Mouse (Mus musculus) G1E-ER4 (cell line): Measurements from ENCODE around the gene Tmem161b. TPM values are rescaled to one million over a fixed set of nuclear protein-coding genes. Genes with fewer than 3 reads are reported as not detected.

Experiments used
- GATA1 ChIP-seq: IDR thresholded peaks from one replicate; pipeline ENCODE4 v1.8.0; 2012; ENCODE audit warnings: low read length, inconsistent platforms
- polyA plus RNA-seq: library from polyadenylated mRNA; stranded (reverse); fragments of >175 nt; gene quantifications from 2 replicates; pipeline ENCODE4 v1.2.3, GENCODE M21; 2012

Tmem161b gene
- 0.13 and 0.44 TPM in 2 replicates for polyA plus RNA-seq

- no peak for TF ChIP-seq GATA1
Observed at GRCm38 (mm10) chr13:84221820-84222681, at the start of gene Tmem161b. TSS of gene Tmem161b (plus strand) at chr13:84222296.

- TF ChIP-seq GATA1, result no peak
Observed at GRCm38 (mm10) chr13:84192723-84193122, 29.4 kb upstream of the Tmem161b start.

DNA sequence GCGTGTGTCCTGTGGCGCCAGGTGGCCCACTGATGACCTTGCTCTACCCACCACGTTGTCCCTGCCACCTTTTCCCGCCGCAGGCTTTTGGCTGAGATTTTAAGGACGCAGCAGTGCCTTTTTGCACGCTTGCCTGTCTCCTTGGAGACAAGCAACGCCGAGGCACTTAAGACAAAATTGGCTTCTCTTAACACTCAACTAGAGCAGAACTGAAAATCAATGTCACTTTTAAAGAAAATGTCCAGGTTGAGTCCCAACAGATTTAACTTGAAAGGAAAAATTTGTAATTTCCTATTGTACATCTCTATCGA is 541 bp downstream of the Tmem161b start:
- no peak for TF ChIP-seq GATA1

DNA sequence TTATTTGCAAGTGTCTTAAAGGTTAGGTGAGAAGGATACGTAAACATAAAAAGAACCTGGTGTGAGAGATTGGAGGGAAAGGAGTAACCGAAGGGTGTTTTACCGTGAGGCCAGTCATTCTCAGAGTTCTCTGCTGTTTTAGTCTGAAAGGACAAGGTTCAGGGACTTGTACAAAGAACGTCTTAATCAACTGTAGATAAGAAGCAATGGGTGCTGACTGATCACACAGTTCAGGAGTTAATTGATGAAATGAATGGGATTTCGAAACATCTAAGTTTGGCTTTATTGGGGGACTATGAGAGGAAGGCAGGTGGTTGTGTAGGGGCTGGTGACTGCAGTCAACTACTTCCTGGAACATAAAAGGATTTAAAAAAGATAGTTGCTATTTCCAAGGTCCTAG is 922 bp downstream of the Tmem161b start:
- no peak for TF ChIP-seq GATA1

- TF ChIP-seq GATA1, result no peak
Observed at GRCm38 (mm10) chr13:84234019-84234418, 11.9 kb downstream of the Tmem161b start.

- TF ChIP-seq GATA1, result no peak
Observed at GRCm38 (mm10) chr13:84236768-84237167, 14.7 kb downstream of the Tmem161b start.

- no peak for TF ChIP-seq GATA1
Observed at GRCm38 (mm10) chr13:84238184-84238583, 16.1 kb downstream of the Tmem161b start.

- TF ChIP-seq GATA1, result no peak
Observed at GRCm38 (mm10) chr13:84248065-84248464, 26.0 kb downstream of the Tmem161b start.

- no peak for TF ChIP-seq GATA1
Observed at GRCm38 (mm10) chr13:84251295-84251694, 29.2 kb downstream of the Tmem161b start.

DNA sequence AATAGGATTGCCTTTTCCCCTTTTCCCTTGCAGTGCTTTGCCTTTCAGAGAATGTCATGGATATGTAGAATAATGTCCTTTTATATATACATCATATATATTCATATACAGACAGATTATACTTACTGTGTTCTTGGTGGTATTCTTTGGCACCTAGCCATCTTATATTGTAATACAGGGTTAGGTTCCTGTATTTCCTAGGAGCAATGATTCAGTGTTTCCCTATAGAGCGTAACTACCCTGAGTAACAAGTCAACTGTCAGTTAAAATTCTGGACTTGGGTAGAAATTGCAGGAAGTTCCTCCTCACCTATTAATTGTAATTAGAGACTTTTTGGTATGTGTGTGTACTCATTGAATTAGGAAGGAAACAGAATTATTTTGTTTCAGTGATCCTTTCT is 33.0 kb downstream of the Tmem161b start:
- TF ChIP-seq GATA1, result no peak

DNA sequence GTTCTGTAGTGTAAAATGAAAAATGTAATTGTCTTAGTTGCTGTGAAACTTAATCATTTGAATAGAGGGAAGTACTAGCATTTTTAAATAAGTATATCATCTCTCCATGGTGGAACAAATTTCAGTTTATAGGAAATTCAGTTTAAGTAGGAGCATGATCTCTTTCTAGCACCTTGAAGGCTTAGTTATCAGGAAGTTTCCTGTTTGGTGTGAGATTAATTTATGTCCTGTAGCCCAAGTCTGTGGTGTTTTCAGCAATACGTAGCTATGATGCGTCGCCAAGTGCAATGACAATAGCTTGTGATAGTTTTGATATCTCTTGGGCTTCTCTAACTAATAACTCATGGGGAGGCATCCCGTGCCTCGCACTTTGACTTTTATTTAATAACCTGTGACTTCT is 54.1 kb downstream of the Tmem161b start:
- TF ChIP-seq GATA1, result no peak

- TF ChIP-seq GATA1, result no peak
Observed at GRCm38 (mm10) chr13:84280352-84280751, 58.3 kb downstream of the Tmem161b start.

DNA sequence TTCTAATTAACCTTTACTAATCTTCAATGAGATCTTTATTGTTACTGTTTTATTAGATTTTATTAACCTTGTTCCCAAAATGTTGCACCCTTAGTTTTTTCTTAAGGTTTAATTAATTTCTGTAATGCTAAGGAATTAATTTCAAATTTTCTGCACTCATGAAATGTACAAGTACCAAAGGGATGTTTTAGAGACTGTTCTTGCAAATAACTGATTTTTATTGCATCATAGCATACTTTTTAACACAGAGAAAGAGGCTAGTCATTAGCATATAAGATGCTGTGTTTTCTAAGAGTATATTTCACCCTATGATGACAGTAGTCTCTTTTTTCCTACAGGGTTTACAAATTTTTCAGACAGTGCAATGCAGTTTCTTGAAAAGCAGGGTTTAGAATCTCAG is 60.9 kb downstream of the Tmem161b start:
- no peak for TF ChIP-seq GATA1

- no peak for TF ChIP-seq GATA1
Observed at GRCm38 (mm10) chr13:84284764-84285558, 62.9 kb downstream of the Tmem161b start.

- TF ChIP-seq GATA1, result no peak
Observed at GRCm38 (mm10) chr13:84285559-84285945, 63.5 kb downstream of the Tmem161b start.

DNA sequence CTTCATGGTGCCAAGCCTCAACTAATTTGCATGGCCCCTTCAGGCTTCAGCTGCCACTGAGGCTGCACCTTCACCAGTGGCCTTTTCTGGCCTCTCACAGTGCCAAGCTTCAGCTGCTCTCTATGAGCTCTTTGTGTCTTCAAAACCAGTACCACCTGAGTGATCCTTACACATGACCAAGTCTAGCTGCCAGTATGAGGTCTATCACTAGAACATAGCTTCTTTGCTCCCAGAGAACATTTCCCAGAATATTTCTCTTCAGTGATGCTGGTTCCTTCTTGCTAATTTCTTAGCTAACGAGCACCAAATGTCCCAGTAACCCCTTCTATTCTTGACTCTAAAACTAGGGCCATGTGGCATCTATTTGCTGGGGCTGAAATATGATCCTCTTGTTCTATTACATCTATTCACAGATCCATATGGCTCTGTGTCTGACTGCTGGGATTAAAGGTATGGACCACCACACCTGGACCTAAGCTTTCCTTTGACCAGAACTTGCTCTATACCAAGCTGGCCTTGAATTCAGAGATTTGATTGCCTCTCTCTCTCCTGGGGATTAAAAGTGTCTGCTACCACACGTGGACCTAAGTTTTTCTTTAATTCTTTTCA is 77.5 kb downstream of the Tmem161b start:
- TF ChIP-seq GATA1, result no peak
